Mouse (Mus musculus): Measurements from ENCODE around the gene Kdm2b. TPM values are rescaled to one million over a fixed set of nuclear protein-coding genes. Genes with fewer than 3 reads are reported as not detected.

Gene Kdm2b
- polyA plus RNA-seq, 1 experiment from 2014 or later: 26.5 TPM

GRCm38 (mm10) chr5:122883237-122883636 is 106.4 kb downstream of the Kdm2b start:
- Histone ChIP-seq H3K27me3 (ENCODE audit: control insufficient read depth, insufficient read depth, low read length) (no peaks in the 10 kb centered on the region), H3K4me1 (ENCODE audit: control insufficient read depth, insufficient read depth, low read length) (peaks cover 2% of the 10 kb centered on the region; the same call in 1 of the 2 replicates), H3K27ac (ENCODE audit: low read depth, low read length) (no peak overlapping the region), H3K9ac (ENCODE audit: low read depth, low read length) (no peak overlapping the region), H3K4me2 (no peak overlapping the region), H3K36me3 (ENCODE audit: control insufficient read depth, insufficient read depth, low read length) (peaks cover 11% of the 10 kb centered on the region; the same call in 1 of the 2 replicates), H3K9me3 (replicated peaks; ENCODE audit: control insufficient read depth, low read length) (no peaks in the 10 kb centered on the region), H3K4me3 (ENCODE audit: low read depth, low read length) (no peak overlapping the region)
- 79% methylated on average over 9 of the region's 9 CpGs for WGBS (ENCODE audit: insufficient replicate concordance)
- no peak for ATAC-seq (replicated peaks; ENCODE audit: insufficient number of reproducible peaks, low FRiP score, low TSS enrichment)

- Histone ChIP-seq H3K27ac (ENCODE audit: low read depth, low read length) (no peak overlapping the region), H3K4me3 (ENCODE audit: low read depth, low read length) (no peak overlapping the region), H3K36me3 (ENCODE audit: control insufficient read depth, insufficient read depth, low read length) (peaks cover 18% of the 10 kb centered on the region; the same call in 1 of the 2 replicates), H3K9ac (ENCODE audit: low read depth, low read length) (no peak overlapping the region), H3K27me3 (ENCODE audit: control insufficient read depth, insufficient read depth, low read length) (no peaks in the 10 kb centered on the region), H3K9me3 (replicated peaks; ENCODE audit: control insufficient read depth, low read length) (no peaks in the 10 kb centered on the region), H3K4me2 (no peak overlapping the region), H3K4me1 (ENCODE audit: control insufficient read depth, insufficient read depth, low read length) (peaks cover 2% of the 10 kb centered on the region; the same call in 1 of the 2 replicates)
- ATAC-seq (replicated peaks; ENCODE audit: insufficient number of reproducible peaks, low FRiP score, low TSS enrichment): no peak
- 90% methylated on average over 18 of the region's 18 CpGs for WGBS (ENCODE audit: insufficient replicate concordance)
Observed at GRCm38 (mm10) chr5:122882256-122883050, 107.2 kb downstream of the Kdm2b start.

- no peak for ATAC-seq (replicated peaks; ENCODE audit: insufficient number of reproducible peaks, low FRiP score, low TSS enrichment)
- Histone ChIP-seq H3K4me2 (no peak overlapping the region), H3K9me3 (replicated peaks; ENCODE audit: control insufficient read depth, low read length) (no peaks in the 10 kb centered on the region), H3K9ac (ENCODE audit: low read depth, low read length) (no peak overlapping the region), H3K27ac (ENCODE audit: low read depth, low read length) (no peak overlapping the region), H3K4me1 (ENCODE audit: control insufficient read depth, insufficient read depth, low read length) (peaks cover 2% of the 10 kb centered on the region; the same call in 1 of the 2 replicates), H3K27me3 (ENCODE audit: control insufficient read depth, insufficient read depth, low read length) (no peaks in the 10 kb centered on the region), H3K4me3 (ENCODE audit: low read depth, low read length) (no peak overlapping the region), H3K36me3 (ENCODE audit: control insufficient read depth, insufficient read depth, low read length) (peaks cover 18% of the 10 kb centered on the region; the same call in 1 of the 2 replicates)
- WGBS (ENCODE audit: insufficient replicate concordance): 50% methylated on average over 5 of the region's 5 CpGs
Observed at GRCm38 (mm10) chr5:122881313-122881712, 108.3 kb downstream of the Kdm2b start.

GRCm38 (mm10) chr5:122880241-122880980 is 109.2 kb downstream of the Kdm2b start:
- H3K4me3 ChIP-seq (ENCODE audit: low read depth, low read length): no peak overlapping the region
- peaks cover 18% of the 10 kb centered on the region; the same call in 1 of the 2 replicates for H3K36me3 ChIP-seq (ENCODE audit: control insufficient read depth, insufficient read depth, low read length)
- no peaks in the 10 kb centered on the region for H3K9me3 ChIP-seq (replicated peaks; ENCODE audit: control insufficient read depth, low read length)
- no peaks in the 10 kb centered on the region for H3K27me3 ChIP-seq (ENCODE audit: control insufficient read depth, insufficient read depth, low read length)
- H3K4me1 ChIP-seq (ENCODE audit: control insufficient read depth, insufficient read depth, low read length): no peaks in the 10 kb centered on the region
- H3K4me2 ChIP-seq: no peak overlapping the region
- 90% methylated on average over 37 of the region's 37 CpGs for WGBS (ENCODE audit: insufficient replicate concordance)
- H3K9ac ChIP-seq (ENCODE audit: low read depth, low read length): no peak overlapping the region
- ATAC-seq (replicated peaks; ENCODE audit: insufficient number of reproducible peaks, low FRiP score, low TSS enrichment): no peak
- no peak overlapping the region for H3K27ac ChIP-seq (ENCODE audit: low read depth, low read length)

- H3K9me3 ChIP-seq (replicated peaks; ENCODE audit: control insufficient read depth, low read length): no peaks in the 10 kb centered on the region
- no peak overlapping the region for H3K27ac ChIP-seq (ENCODE audit: low read depth, low read length)
- no peak overlapping the region for H3K4me3 ChIP-seq (ENCODE audit: low read depth, low read length)
- H3K36me3 ChIP-seq (ENCODE audit: control insufficient read depth, insufficient read depth, low read length): peaks cover 25% of the 10 kb centered on the region
- no peak overlapping the region for H3K9ac ChIP-seq (ENCODE audit: low read depth, low read length)
- no peak overlapping the region for H3K4me2 ChIP-seq
- WGBS (ENCODE audit: insufficient replicate concordance): 84% methylated on average over 3 of the region's 3 CpGs
- H3K27me3 ChIP-seq (ENCODE audit: control insufficient read depth, insufficient read depth, low read length): no peaks in the 10 kb centered on the region
- no peak for ATAC-seq (replicated peaks; ENCODE audit: insufficient number of reproducible peaks, low FRiP score, low TSS enrichment)
- H3K4me1 ChIP-seq (ENCODE audit: control insufficient read depth, insufficient read depth, low read length): no peaks in the 10 kb centered on the region
Observed at GRCm38 (mm10) chr5:122876671-122877070, 113.0 kb downstream of the Kdm2b start.

- WGBS (ENCODE audit: insufficient replicate concordance): 80% methylated on average over 3 of the region's 3 CpGs
Observed at GRCm38 (mm10) chr5:122874359-122874758, 115.3 kb downstream of the Kdm2b start.

GRCm38 (mm10) chr5:122873573-122873972 is 116.0 kb downstream of the Kdm2b start:
- Histone ChIP-seq H3K4me3 (ENCODE audit: low read depth, low read length) (no peak overlapping the region), H3K4me1 (ENCODE audit: control insufficient read depth, insufficient read depth, low read length) (no peaks in the 10 kb centered on the region), H3K36me3 (ENCODE audit: control insufficient read depth, insufficient read depth, low read length) (peaks cover 17% of the 10 kb centered on the region), H3K27ac (ENCODE audit: low read depth, low read length) (no peak overlapping the region), H3K4me2 (no peak overlapping the region), H3K9me3 (replicated peaks; ENCODE audit: control insufficient read depth, low read length) (no peaks in the 10 kb centered on the region), H3K27me3 (ENCODE audit: control insufficient read depth, insufficient read depth, low read length) (no peaks in the 10 kb centered on the region), H3K9ac (ENCODE audit: low read depth, low read length) (no peak overlapping the region)
- no peak for ATAC-seq (replicated peaks; ENCODE audit: insufficient number of reproducible peaks, low FRiP score, low TSS enrichment)
- 75% methylated on average over 2 of the region's 2 CpGs for WGBS (ENCODE audit: insufficient replicate concordance)

More at GRCm38 (mm10) chr5:122874359-122874758, 115.3 kb downstream of the Kdm2b start:
- no peak overlapping the region for H3K9ac ChIP-seq (ENCODE audit: low read depth, low read length)
- no peaks in the 10 kb centered on the region for H3K9me3 ChIP-seq (replicated peaks; ENCODE audit: control insufficient read depth, low read length)
- no peak overlapping the region for H3K4me2 ChIP-seq
- peaks cover 17% of the 10 kb centered on the region for H3K36me3 ChIP-seq (ENCODE audit: control insufficient read depth, insufficient read depth, low read length)
- no peak for ATAC-seq (replicated peaks; ENCODE audit: insufficient number of reproducible peaks, low FRiP score, low TSS enrichment)
- no peak overlapping the region for H3K27ac ChIP-seq (ENCODE audit: low read depth, low read length)
- H3K4me1 ChIP-seq (ENCODE audit: control insufficient read depth, insufficient read depth, low read length): no peaks in the 10 kb centered on the region
- no peak overlapping the region for H3K4me3 ChIP-seq (ENCODE audit: low read depth, low read length)
- no peaks in the 10 kb centered on the region for H3K27me3 ChIP-seq (ENCODE audit: control insufficient read depth, insufficient read depth, low read length)

- no peaks in the 10 kb centered on the region for H3K27me3 ChIP-seq (ENCODE audit: control insufficient read depth, insufficient read depth, low read length)
- 87% methylated on average over 3 of the region's 3 CpGs for WGBS (ENCODE audit: insufficient replicate concordance)
- no peaks in the 10 kb centered on the region for H3K4me1 ChIP-seq (ENCODE audit: control insufficient read depth, insufficient read depth, low read length)
- H3K36me3 ChIP-seq (ENCODE audit: control insufficient read depth, insufficient read depth, low read length): peaks cover 15% of the 10 kb centered on the region
- no peak overlapping the region for H3K27ac ChIP-seq (ENCODE audit: low read depth, low read length)
- H3K9me3 ChIP-seq (replicated peaks; ENCODE audit: control insufficient read depth, low read length): no peaks in the 10 kb centered on the region
- H3K4me3 ChIP-seq (ENCODE audit: low read depth, low read length): no peak overlapping the region
- H3K9ac ChIP-seq (ENCODE audit: low read depth, low read length): no peak overlapping the region
- no peak overlapping the region for H3K4me2 ChIP-seq
- ATAC-seq (replicated peaks; ENCODE audit: insufficient number of reproducible peaks, low FRiP score, low TSS enrichment): no peak
Observed at GRCm38 (mm10) chr5:122872626-122873025, 117.0 kb downstream of the Kdm2b start.

Measured in heart, embryonic 11.5 days (tissue).